Mouse (Mus musculus): ENCODE measurements around the gene Ccdc114. TPM values are rescaled to one million over a fixed set of nuclear protein-coding genes. Genes with fewer than 3 reads are reported as not detected.
A peak's percentile ranks its signal among the peaks of the same experiment; 100 is the strongest.
"Not testable (repeated sequence)": the region's sequence is repeated elsewhere in the genome, so short reads cannot be mapped to it uniquely, and the experiment has no call there.

Ccdc114 gene
- polyA plus RNA-seq, 1 experiment from 2014 or later: 4.3 TPM

- Histone ChIP-seq H3K4me1 (ENCODE audit: control insufficient read depth, insufficient read depth, low read length) (peaks cover 7% of the 10 kb centered on the region; the same call in 1 of the 2 replicates), H3K4me2 (ENCODE audit: low read depth, low read length) (peak overlapping the region; percentile 95), H3K36me3 (ENCODE audit: control insufficient read depth, insufficient read depth, low read length) (no peaks in the 10 kb centered on the region), H3K4me3 (ENCODE audit: low read length) (peak overlapping the region; percentile 51), H3K27me3 (replicated peaks; ENCODE audit: control insufficient read depth, insufficient read depth, low read length) (no peaks in the 10 kb centered on the region), H3K9ac (ENCODE audit: low read depth, low read length) (peak overlapping the region; percentile 73), H3K27ac (ENCODE audit: low read length) (peak overlapping the region; percentile 87), H3K9me3 (ENCODE audit: control insufficient read depth, low read length) (no peaks in the 10 kb centered on the region)
- WGBS: under 1% methylated on average over 19 of the region's 19 CpGs
- ATAC-seq: peak; percentile 83
These were observed 26.6 kb upstream of the Ccdc114 start for GRCm38 (mm10) chr7:45897258-45897757.

DNA sequence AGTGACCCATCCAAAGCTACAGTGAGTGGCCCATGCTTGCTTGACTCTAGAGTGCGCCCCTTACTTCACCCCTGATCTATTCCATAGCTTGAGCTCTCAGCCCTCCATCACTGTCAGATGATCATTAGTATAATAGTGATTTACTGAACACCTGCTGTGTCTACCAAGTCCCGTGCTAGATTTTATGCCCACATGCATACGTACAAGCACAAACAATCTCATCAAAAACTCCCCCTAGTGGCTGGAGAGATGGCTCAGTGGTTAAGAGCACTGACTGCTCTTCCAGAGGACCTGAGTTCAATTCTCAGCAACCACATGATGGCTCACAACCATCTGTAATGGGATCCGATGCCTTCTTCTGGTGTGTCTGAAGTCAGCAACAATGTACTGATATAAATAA, 25.7 kb upstream of the Ccdc114 start:
- H3K27me3 ChIP-seq (replicated peaks; ENCODE audit: control insufficient read depth, insufficient read depth, low read length); H3K9me3 ChIP-seq (ENCODE audit: control insufficient read depth, low read length); H3K36me3 ChIP-seq (ENCODE audit: control insufficient read depth, insufficient read depth, low read length); H3K4me1 ChIP-seq (ENCODE audit: control insufficient read depth, insufficient read depth, low read length); H3K27ac ChIP-seq (ENCODE audit: low read length); H3K9ac ChIP-seq (ENCODE audit: low read depth, low read length); ATAC-seq: not testable (repeated sequence)
- Histone ChIP-seq H3K4me2 (ENCODE audit: low read depth, low read length) (peak overlapping the region; percentile 95), H3K4me3 (ENCODE audit: low read length) (peak overlapping the region; percentile 51)
- 62% methylated on average over 4 of the region's 4 CpGs for WGBS

GRCm38 (mm10) chr7:45901562-45901961, 22.3 kb upstream of the Ccdc114 start:
- Histone ChIP-seq H3K27ac (ENCODE audit: low read length) (no peak overlapping the region), H3K36me3 (ENCODE audit: control insufficient read depth, insufficient read depth, low read length) (no peaks in the 10 kb centered on the region), H3K4me1 (ENCODE audit: control insufficient read depth, insufficient read depth, low read length) (0 out of 2 replicates have a peak, but pooled peaks cover 3% of the 10 kb centered on the region), H3K9me3 (ENCODE audit: control insufficient read depth, low read length) (no peaks in the 10 kb centered on the region), H3K9ac (ENCODE audit: low read depth, low read length) (no peak overlapping the region), H3K27me3 (replicated peaks; ENCODE audit: control insufficient read depth, insufficient read depth, low read length) (no peaks in the 10 kb centered on the region), H3K4me2 (ENCODE audit: low read depth, low read length) (no peak overlapping the region), H3K4me3 (ENCODE audit: low read length) (no peak overlapping the region)
- ATAC-seq: no peak
- 39% methylated on average over 5 of the region's 5 CpGs for WGBS

DNA sequence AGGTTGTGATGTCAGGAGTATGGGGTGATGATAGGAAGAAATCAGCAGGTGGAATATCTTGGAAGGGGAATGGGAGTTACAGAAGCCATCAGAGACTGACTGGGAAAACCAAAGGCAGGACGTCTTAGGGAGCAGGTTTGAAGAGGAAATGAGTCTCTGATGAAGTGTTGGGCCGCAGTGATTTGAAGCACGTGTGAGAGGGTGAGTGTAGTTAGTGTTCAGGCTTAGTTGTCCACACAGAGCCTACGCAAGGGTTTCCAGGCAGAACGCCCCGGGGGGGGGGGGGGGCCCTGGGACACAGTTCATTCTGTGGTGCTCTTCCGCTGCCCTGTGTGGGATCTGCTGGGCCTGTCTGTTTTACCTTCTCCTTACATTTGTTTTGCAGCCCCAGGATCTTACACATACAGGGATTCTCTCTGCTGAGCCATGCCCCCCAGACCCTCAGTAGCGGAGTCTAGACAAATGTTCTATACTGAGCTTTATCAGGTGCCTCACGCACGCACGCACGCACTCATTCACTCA, 21.3 kb upstream of the Ccdc114 start:
- no peak overlapping the region for H3K27ac ChIP-seq (ENCODE audit: low read length)

GRCm38 (mm10) chr7:45906622-45907021, 17.2 kb upstream of the Ccdc114 start:
- H3K9me3 ChIP-seq (ENCODE audit: control insufficient read depth, low read length): no peaks in the 10 kb centered on the region
- WGBS: 92% methylated on average over 9 of the region's 9 CpGs
- no peak overlapping the region for H3K27ac ChIP-seq (ENCODE audit: low read length)
- no peak for ATAC-seq
- no peaks in the 10 kb centered on the region for H3K27me3 ChIP-seq (replicated peaks; ENCODE audit: control insufficient read depth, insufficient read depth, low read length)
- peaks cover 11% of the 10 kb centered on the region for H3K36me3 ChIP-seq (ENCODE audit: control insufficient read depth, insufficient read depth, low read length)
- H3K9ac ChIP-seq (ENCODE audit: low read depth, low read length): no peak overlapping the region
- no peak overlapping the region for H3K4me2 ChIP-seq (ENCODE audit: low read depth, low read length)
- H3K4me1 ChIP-seq (ENCODE audit: control insufficient read depth, insufficient read depth, low read length): no peaks in the 10 kb centered on the region
- no peak overlapping the region for H3K4me3 ChIP-seq (ENCODE audit: low read length)

More for the DNA sequence above, 21.3 kb upstream of the Ccdc114 start:
- 66% methylated on average over 12 of the region's 12 CpGs for WGBS
- no peaks in the 10 kb centered on the region for H3K9me3 ChIP-seq (ENCODE audit: control insufficient read depth, low read length)
- H3K36me3 ChIP-seq (ENCODE audit: control insufficient read depth, insufficient read depth, low read length): no peaks in the 10 kb centered on the region
- H3K4me1 ChIP-seq (ENCODE audit: control insufficient read depth, insufficient read depth, low read length): 0 out of 2 replicates have a peak, but pooled peaks cover 3% of the 10 kb centered on the region
- no peaks in the 10 kb centered on the region for H3K27me3 ChIP-seq (replicated peaks; ENCODE audit: control insufficient read depth, insufficient read depth, low read length)
- no peak overlapping the region for H3K4me2 ChIP-seq (ENCODE audit: low read depth, low read length)
- no peak for ATAC-seq
- H3K4me3 ChIP-seq (ENCODE audit: low read length): no peak overlapping the region
- H3K9ac ChIP-seq (ENCODE audit: low read depth, low read length): no peak overlapping the region

DNA sequence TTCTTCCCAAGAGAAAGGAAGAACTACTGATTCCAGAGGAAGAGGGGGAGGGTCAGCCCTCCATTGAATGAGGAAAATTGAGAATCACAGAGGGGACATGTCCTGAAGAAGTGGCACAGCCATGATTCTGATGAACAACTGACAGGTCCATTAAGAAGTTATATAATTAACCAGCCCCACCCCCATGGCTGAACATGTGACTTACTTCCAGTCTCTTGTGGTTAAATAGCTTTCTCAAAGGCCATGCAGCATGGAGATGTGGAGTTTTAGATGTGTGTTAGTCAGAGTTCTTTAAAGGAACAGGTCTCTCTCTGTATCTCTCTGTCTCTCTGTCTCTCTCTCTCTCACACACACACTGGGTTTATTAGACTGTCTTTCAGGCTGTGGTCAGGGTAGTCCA, 15.5 kb upstream of the Ccdc114 start:
- H3K4me3 ChIP-seq (ENCODE audit: low read length): no peak overlapping the region
- H3K9ac ChIP-seq (ENCODE audit: low read depth, low read length): no peak overlapping the region
- no peaks in the 10 kb centered on the region for H3K27me3 ChIP-seq (replicated peaks; ENCODE audit: control insufficient read depth, insufficient read depth, low read length)
- no peaks in the 10 kb centered on the region for H3K4me1 ChIP-seq (ENCODE audit: control insufficient read depth, insufficient read depth, low read length)
- no peak overlapping the region for H3K27ac ChIP-seq (ENCODE audit: low read length)
- H3K9me3 ChIP-seq (ENCODE audit: control insufficient read depth, low read length): no peaks in the 10 kb centered on the region
- H3K4me2 ChIP-seq (ENCODE audit: low read depth, low read length): no peak overlapping the region
- H3K36me3 ChIP-seq (ENCODE audit: control insufficient read depth, insufficient read depth, low read length): peaks cover 11% of the 10 kb centered on the region
- ATAC-seq: no peak

- no peaks in the 10 kb centered on the region for H3K27me3 ChIP-seq (replicated peaks; ENCODE audit: control insufficient read depth, insufficient read depth, low read length)
- H3K4me1 ChIP-seq (ENCODE audit: control insufficient read depth, insufficient read depth, low read length): no peaks in the 10 kb centered on the region
- no peaks in the 10 kb centered on the region for H3K9me3 ChIP-seq (ENCODE audit: control insufficient read depth, low read length)
- H3K36me3 ChIP-seq (ENCODE audit: control insufficient read depth, insufficient read depth, low read length): peaks cover 13% of the 10 kb centered on the region
- 89% methylated on average over 16 of the region's 16 CpGs for WGBS
- ATAC-seq: no peak
- no peak overlapping the region for H3K4me3 ChIP-seq (ENCODE audit: low read length)
- H3K9ac ChIP-seq (ENCODE audit: low read depth, low read length): no peak overlapping the region
- H3K27ac ChIP-seq (ENCODE audit: low read length): no peak overlapping the region
- no peak overlapping the region for H3K4me2 ChIP-seq (ENCODE audit: low read depth, low read length)
These were observed 14.7 kb upstream of the Ccdc114 start for GRCm38 (mm10) chr7:45909145-45909544.

DNA sequence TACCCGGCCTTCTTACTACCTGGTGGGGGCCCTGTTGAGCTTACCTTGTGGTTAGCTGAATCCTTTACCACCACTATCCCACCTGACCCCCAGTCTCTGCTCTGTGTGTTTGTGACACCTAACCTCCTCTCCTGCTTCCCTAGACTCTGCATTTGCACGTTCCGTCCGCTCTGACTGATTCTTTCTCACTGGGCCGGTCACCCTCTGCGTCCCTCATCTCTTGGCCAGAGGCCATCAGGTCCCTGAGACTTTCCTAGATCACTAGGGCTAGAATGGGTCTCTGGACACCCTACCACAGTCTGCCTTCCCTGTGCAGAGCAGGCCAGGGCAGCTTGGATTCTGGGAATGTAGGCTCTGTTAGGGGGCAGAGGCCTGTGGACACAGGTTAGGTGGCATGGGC, 9.8 kb upstream of the Ccdc114 start:
- no peak overlapping the region for H3K4me2 ChIP-seq (ENCODE audit: low read depth, low read length)
- 86% methylated on average over 6 of the region's 6 CpGs for WGBS

GRCm38 (mm10) chr7:45915011-45915410, 8.9 kb upstream of the Ccdc114 start:
- Histone ChIP-seq H3K27ac (ENCODE audit: low read length) (no peak overlapping the region; the same call in 1 of the 2 replicates), H3K4me2 (ENCODE audit: low read depth, low read length) (no peak overlapping the region), H3K4me3 (ENCODE audit: low read length) (no peak overlapping the region), H3K9ac (ENCODE audit: low read depth, low read length) (0 out of 2 replicates have a peak overlapping the region, but pooled peaks have one; percentile 19), H3K36me3 (ENCODE audit: control insufficient read depth, insufficient read depth, low read length) (peaks cover 4% of the 10 kb centered on the region), H3K4me1 (ENCODE audit: control insufficient read depth, insufficient read depth, low read length) (peaks cover 34% of the 10 kb centered on the region), H3K9me3 (ENCODE audit: control insufficient read depth, low read length) (no peaks in the 10 kb centered on the region), H3K27me3 (replicated peaks; ENCODE audit: control insufficient read depth, insufficient read depth, low read length) (no peaks in the 10 kb centered on the region)
- ATAC-seq: no peak
- 93% methylated on average over 5 of the region's 5 CpGs for WGBS

More for the DNA sequence above, 9.8 kb upstream of the Ccdc114 start:
- H3K36me3 ChIP-seq (ENCODE audit: control insufficient read depth, insufficient read depth, low read length): peaks cover 13% of the 10 kb centered on the region
- H3K4me1 ChIP-seq (ENCODE audit: control insufficient read depth, insufficient read depth, low read length): peaks cover 25% of the 10 kb centered on the region
- no peak overlapping the region for H3K27ac ChIP-seq (ENCODE audit: low read length)
- H3K9ac ChIP-seq (ENCODE audit: low read depth, low read length): 0 out of 2 replicates have a peak overlapping the region, but pooled peaks have one; percentile 19
- ATAC-seq: no peak
- H3K9me3 ChIP-seq (ENCODE audit: control insufficient read depth, low read length): no peaks in the 10 kb centered on the region
- no peak overlapping the region for H3K4me3 ChIP-seq (ENCODE audit: low read length)
- no peaks in the 10 kb centered on the region for H3K27me3 ChIP-seq (replicated peaks; ENCODE audit: control insufficient read depth, insufficient read depth, low read length)
